Mouse (Mus musculus): ENCODE measurements at regions not wholly inside any gene's neighbourhood (a gene's known extent, or its start where the extent isn't known, plus 50 kb on each side); places are given as distances from the start of the nearest gene placed in this dataset.
"Not testable (repeated sequence)": the region's sequence is repeated elsewhere in the genome, so short reads cannot be mapped to it uniquely, and the experiment has no call there.

GRCm38 (mm10) chr2:51682177-51682576 is 54.9 kb downstream of the Tas2r134 start:
- no peak for DNase-seq

DNA sequence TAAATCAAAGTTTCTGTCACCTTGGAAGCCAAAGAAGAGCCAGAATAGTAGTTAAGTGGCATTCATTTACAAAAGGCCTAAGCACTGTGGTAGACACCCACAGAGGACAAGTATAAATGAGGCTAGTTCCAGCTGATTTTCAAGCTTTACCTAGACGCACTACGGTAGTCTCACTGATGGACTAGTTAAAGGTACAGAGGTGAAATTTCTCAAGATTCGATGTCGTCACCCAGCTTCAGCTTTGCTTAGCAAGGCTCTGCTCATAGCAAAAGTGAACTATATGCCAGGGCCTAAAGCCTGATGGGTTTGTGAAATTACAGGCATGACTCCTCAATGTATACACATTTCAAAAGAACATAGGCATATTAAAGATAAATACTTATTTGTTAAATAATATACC is 55.4 kb downstream of the Tas2r134 start:
- no peak for DNase-seq

- DNase-seq: no peak
These were observed 77.8 kb downstream of the Tas2r134 start for GRCm38 (mm10) chr2:51705110-51705509.

- no peak for DNase-seq
These were observed 81.4 kb downstream of the Tas2r134 start for GRCm38 (mm10) chr2:51708701-51709100.

GRCm38 (mm10) chr2:51712611-51713010 is 85.3 kb downstream of the Tas2r134 start:
- no peak for DNase-seq

DNA sequence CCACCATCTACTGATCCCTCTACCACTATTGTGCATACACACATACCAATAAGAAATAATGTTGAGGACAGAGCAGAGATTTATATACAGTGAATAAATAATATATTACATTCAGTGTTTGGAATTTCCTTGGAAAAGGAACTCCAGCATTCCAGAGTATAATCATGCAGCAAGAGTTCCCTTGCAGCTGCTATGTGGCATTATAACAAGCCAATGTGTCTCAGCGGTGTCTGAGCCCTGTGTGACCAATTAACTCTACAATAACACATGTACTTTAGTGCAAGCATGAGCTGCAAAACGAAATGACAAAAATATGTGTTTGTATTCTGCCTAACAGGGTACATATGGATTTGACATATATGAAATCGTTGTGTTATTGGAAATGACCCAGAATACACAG is 103.5 kb downstream of the Tas2r134 start:
- no peak for DNase-seq

GRCm38 (mm10) chr2:51731703-51732102 is 104.4 kb downstream of the Tas2r134 start:
- DNase-seq: no peak

DNA sequence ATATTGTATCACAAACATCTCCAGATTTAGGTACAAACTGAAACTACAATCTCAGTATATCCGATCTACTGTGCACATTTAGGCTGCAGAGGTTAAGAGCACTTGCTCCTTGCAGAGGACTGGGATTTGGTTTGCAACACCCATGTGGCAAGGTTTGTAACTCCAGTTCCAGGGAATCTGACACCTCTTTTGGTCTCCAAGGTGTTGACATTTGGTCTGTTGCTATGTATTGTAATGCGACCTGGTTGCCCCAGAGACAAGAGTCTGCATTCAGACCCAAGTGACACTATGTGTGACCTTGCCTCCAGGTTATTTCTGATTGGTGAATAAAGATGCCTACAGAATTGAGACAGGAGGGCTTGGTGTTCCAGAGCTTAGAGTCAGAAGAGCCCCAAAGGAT is 105.0 kb downstream of the Tas2r134 start:
- no peak for DNase-seq

DNA sequence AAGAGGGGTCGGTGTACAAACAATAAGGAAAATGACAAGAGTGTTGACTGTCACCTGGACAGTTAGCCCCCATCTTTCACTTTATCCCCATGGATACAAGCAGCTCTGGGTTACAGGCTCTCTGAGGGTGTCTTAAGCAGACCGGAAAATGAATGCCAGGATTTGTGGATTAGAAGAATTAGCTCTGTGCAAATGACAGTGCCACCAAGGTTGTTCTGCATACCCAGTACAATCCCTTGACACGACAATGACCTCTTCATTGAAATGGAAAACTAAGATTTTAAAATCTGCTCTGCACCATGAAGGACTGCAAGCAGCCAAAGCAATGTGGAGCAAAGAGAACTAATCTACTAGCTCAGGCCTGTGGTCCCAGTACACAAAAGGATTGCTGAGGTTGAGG is 105.9 kb downstream of the Tas2r134 start:
- DNase-seq: no peak

DNA sequence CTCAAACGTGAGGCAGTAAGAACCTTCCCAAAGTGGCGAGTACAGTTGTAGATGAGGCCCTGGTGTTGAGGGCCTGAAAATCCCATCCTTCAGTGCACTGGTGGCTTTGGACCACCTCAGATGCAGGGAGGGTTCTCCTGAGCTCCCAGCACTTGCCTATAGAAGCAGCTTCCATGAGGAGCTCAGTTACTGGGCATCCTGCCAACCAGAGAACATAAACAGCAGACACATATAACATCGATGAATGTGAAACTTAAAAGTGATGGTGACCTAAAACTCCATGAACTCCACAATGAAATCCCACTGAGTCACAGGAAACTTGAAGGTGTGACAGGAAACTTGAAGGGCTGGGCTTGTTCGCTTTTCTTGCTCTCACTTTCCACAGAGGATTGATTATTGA is 109.1 kb downstream of the Tas2r134 start:
- DNase-seq: no peak

DNA sequence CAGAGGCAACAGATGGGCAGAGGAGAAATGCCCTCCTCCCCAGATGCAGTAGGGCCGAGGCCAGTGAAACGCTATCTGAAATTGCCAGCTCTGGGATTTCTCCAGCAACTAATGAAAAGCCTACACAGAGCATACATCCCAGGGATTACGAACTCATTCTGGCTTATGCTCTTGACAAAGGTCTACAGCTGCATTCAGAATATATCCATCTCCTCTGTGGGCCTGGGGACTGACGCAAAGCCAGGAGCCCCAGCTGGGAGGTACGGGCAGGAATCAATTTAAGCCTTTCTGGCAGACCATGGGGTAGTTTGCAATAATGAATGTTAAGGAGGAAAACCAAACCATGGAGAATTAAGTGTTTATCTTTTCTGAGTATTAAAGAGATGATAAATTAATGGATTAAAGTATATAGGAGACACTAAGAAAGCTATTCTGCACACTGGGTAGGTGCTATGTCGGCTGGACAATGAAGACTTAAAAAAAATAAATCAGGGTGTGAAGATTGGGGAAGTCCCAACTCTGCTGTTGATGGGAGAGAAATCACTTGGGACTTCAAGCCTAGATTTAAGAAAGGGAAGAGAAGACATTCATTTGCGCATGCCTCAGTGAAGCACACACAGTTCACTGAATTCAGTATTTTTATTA is 120.5 kb downstream of the Tas2r134 start:
- DNase-seq: no peak

GRCm38 (mm10) chr2:51749247-51749646 is 121.9 kb downstream of the Tas2r134 start:
- no peak for DNase-seq

DNA sequence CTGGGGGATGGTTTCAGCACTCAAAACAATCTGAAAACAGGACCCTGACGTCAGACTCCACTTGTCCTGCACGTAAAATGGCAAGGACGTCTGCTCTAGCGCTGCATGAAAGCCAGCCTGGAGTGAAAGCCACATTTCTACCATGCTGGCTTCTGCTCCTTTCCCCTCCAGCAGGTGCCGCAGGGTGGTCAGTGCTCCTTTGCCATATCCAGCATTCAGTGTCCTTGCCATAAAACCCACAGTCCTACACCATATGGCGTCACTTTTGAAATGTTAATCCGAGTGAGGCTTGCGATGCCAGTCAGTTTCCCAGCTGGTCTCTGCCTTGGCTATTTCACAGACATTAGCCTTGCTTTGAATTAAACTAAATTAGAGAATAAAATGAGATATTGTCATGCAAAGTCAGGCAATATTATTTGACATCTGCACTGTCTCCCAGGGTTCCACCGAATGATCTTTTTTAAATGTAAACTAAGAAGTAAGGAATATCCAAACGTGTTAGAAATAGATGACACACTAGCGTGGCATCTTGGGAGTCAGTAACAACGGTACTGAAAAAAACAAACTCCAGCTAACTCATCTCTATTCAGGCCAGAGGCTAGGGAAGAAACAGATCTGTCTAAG is 125.7 kb downstream of the Tas2r134 start:
- no peak for DNase-seq

DNA sequence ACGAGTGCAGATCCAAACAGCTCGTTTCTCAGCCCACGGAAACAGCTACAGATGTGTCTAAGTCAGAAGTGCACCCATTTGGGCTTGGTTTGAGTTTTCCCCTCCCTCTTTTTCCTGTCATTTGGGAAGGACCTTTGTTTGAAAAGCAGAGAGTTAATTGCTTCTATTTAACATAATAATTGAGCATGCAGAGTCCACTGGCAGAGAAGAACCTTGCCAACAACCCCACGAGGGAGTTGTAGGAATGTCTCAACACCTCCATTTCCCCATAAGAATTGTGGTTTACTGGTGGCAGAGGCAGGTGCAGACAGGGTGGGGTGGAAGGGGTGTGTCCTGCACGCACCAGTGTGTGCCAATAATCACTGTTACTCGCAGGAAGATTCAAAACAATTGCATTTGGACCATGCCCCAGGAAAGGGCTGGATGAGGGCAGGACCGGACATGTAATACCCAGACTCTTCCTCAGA is 126.3 kb downstream of the Tas2r134 start:
- DNase-seq: no peak

GRCm38 (mm10) chr2:51757361-51757760 is 130.1 kb downstream of the Tas2r134 start:
- DNase-seq: no peak

DNA sequence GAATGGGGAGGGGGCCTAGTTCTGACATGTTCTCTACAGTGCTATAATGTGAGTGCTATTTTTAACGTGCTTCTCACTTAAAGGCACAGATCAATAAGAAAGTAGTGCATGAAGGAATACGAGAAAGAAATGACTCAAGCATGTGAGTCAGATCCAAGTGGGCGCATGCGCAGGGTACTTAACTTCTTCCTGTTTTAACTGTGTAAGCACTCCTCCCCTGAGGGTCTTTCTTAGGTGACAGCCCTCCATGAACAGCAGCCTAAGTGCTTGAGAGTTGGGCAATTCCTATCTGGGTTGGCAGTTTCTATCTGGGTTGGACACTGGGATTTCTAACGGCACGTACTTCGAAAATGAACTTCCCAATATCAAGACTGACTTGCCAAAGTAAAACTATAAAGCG is 130.8 kb downstream of the Tas2r134 start:
- no peak for DNase-seq

DNA sequence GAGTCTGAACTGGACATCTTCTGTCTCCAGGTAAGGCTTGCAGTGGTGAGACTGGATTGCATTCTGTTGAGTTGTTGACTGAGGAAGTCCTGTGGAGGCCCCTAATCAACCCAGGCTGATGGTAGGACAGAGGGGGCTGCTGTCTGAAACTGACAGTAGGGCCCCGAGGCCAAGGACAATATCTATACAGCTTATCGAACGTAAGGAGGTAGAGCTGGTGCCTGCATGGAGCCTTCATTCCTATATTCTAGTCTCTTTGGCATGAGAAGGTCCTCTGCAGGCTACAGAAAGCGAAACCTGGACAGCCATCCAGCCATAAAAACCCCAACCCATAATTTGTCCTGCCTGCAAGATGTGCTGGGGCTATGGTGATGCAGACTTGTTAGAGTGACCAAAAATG is 135.6 kb downstream of the Tas2r134 start:
- no peak for DNase-seq

GRCm38 (mm10) chr2:51767507-51768135 is 140.3 kb downstream of the Tas2r134 start:
- DNase-seq: no peak

- DNase-seq: no peak
These were observed 141.3 kb downstream of the Tas2r134 start for GRCm38 (mm10) chr2:51768298-51769271.

- DNase-seq: no peak
These were observed 149.8 kb downstream of the Rbm43 start for GRCm38 (mm10) chr2:51785169-51785568.

DNA sequence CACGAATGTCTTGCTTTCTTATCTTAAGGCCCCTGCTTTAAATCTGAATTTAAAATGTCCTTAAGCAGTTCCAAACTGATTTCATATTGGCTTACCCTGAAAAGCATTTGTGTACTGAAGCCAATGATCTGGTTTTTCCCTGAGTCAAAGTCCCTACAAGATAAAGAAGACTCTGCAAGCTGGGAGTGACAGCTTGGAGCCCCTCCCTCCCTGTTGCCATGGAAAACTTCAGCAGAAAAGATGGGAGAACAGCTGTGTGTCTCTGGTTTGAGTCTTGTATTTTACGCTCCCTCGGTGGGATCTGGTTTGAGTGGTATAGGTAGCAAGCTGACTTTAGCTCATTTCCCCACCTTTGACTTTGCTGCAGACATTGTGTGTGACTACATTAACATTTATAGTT is 146.1 kb downstream of the Rbm43 start:
- no peak for DNase-seq

GRCm38 (mm10) chr2:51793291-51793690 is 141.7 kb downstream of the Rbm43 start:
- DNase-seq: not testable (repeated sequence)

DNA sequence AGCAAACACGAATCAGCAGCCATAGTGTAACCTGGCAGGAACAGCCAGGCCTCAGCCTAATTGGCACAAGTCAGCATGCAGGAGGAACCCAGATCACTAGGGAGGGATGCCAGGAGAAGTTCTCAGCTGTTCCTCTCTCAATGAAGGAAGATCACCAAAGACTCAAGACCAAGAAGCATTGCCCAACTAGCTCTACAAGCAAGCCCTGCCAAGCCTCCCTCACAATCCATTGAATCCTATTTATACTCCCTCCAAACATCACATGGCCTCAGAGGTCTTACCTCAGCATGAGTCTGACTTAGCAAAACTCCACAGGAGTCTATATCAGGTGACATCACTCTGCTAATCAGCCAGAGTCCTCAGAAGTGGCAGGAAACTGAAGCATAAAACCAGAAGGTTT is 135.1 kb downstream of the Rbm43 start:
- DNase-seq: no peak
